ENCODE assay signal across 12 mouse cellular contexts in genomic region chr11:88765635-88766034, GRCm38 (mm10). TPM values are rescaled to one million over a fixed set of nuclear protein-coding genes. Genes with fewer than 3 reads are reported as not detected.
DNase-seq lines count a peak whose midpoint lies in the region; ATAC-seq and TF ChIP-seq lines count a peak whose summit lies in the region.
"Had no signal": no experiment of that assay in that cellular context is flagged by ENCODE, and none has a peak within 500 bp of the region (broad histone marks: within the 10 kb centered on the region; RNA-seq: fewer than 3 reads in every experiment).

No protein-coding gene starts in this region.

- peaks cover 8% of the 10 kb centered on the region for H3K27me3 ChIP-seq in CH12.LX (replicated peaks)
- no peaks in the 10 kb centered on the region for H3K27me3 ChIP-seq in embryonic facial prominence, embryonic 14.5 days (replicated peaks; ENCODE audit: control insufficient read depth, insufficient read depth, low read length)
- H3K27me3 ChIP-seq in limb, embryonic 10.5 days (ENCODE audit: low read depth, poor library complexity, severe bottlenecking): no peaks in the 10 kb centered on the region

- no peak overlapping the region for H3K4me3 ChIP-seq in CH12.LX (replicated peaks in 1 of 3; ENCODE audit: low read depth in 2 of 3, low read length in 2 of 3, poor library complexity in 1 of 3)
- H3K4me3 ChIP-seq in embryonic facial prominence, embryonic 14.5 days (ENCODE audit: low read depth, low read length): no peak overlapping the region
- peak overlapping the region; percentile 4; the same call in 1 of the 2 replicates for H3K4me3 ChIP-seq in limb, embryonic 10.5 days

- H3K4me2 ChIP-seq in CH12.LX (ENCODE audit: insufficient read depth, low read depth, poor library complexity, severe bottlenecking): peak overlapping the region; percentile 41
- 0 out of 2 replicates have a peak overlapping the region, but pooled peaks have one; percentile 13 for H3K4me2 ChIP-seq in embryonic facial prominence, embryonic 14.5 days (ENCODE audit: low read depth, low read length)

- peaks cover 18% of the 10 kb centered on the region for H3K9me3 ChIP-seq in CH12.LX (replicated peaks; ENCODE audit: low read length)
- H3K9me3 ChIP-seq in embryonic facial prominence, embryonic 14.5 days (ENCODE audit: control insufficient read depth, low read length): no peaks in the 10 kb centered on the region
- H3K9me3 ChIP-seq in limb, embryonic 10.5 days (replicated peaks): no peaks in the 10 kb centered on the region

- no peak for TF ChIP-seq EP300 in CH12.LX (IDR thresholded peaks at IDR 0.05; ENCODE audit: low read length)

- peak; percentile 4 for DNase-seq in heart, adult 8-10 months (ENCODE audit: low spot score)
- no peak for DNase-seq in heart, postnatal 14 days
- no peak for DNase-seq in CH12.LX (ENCODE audit: extremely low read depth)
- DNase-seq in embryonic facial prominence, embryonic 14.5 days (ENCODE audit: low spot score): no peak
- DNase-seq in limb, embryonic 10.5 days (ENCODE audit: low spot score): no peak
- no peak for DNase-seq in left cerebral cortex, postnatal 10 days (ENCODE audit: extremely low spot score in 1 of 2, low spot score in 2 of 2)
- DNase-seq: cerebellum, adult 9-10 months; forebrain, postnatal 0 days; kidney, adult 18-20 months; liver, postnatal 0 days; thymus, postnatal 25 days had no signal

- H3K9ac ChIP-seq in CH12.LX (ENCODE audit: insufficient read depth, low read depth): no peak overlapping the region
- no peak overlapping the region for H3K9ac ChIP-seq in embryonic facial prominence, embryonic 14.5 days (ENCODE audit: low read depth, low read length)
- H3K9ac ChIP-seq: forebrain, postnatal 0 days; liver, postnatal 0 days had no signal

- no peak for TF ChIP-seq CTCF in CH12.LX (conservative IDR thresholded peaks at IDR 0.05 in 1 of 2, IDR thresholded peaks at IDR 0.05 in 1 of 2; ENCODE audit: low read depth in 2 of 2, low read length in 2 of 2)

- no peak overlapping the region for H3K27ac ChIP-seq in CH12.LX (ENCODE audit: insufficient read depth, low read depth)
- peak overlapping the region; percentile 65 for H3K27ac ChIP-seq in embryonic facial prominence, embryonic 14.5 days (replicated peaks; ENCODE audit: low read depth, low read length)
- peak overlapping the region; percentile 53; the same call in 1 of the 2 replicates for H3K27ac ChIP-seq in limb, embryonic 10.5 days

- no peak for TF ChIP-seq RAD21 in CH12.LX (IDR thresholded peaks at IDR 0.05; ENCODE audit: low read depth, low read length)

- H3K36me3 ChIP-seq in CH12.LX (replicated peaks in 1 of 2; ENCODE audit: control insufficient read depth in 1 of 2, insufficient read depth in 1 of 2, low read length in 1 of 2): no peaks in the 10 kb centered on the region
- no peaks in the 10 kb centered on the region for H3K36me3 ChIP-seq in embryonic facial prominence, embryonic 14.5 days (ENCODE audit: control insufficient read depth, insufficient read depth, low read length)
- no peaks in the 10 kb centered on the region for H3K36me3 ChIP-seq in limb, embryonic 10.5 days

- 33% methylated on average over 7 of the region's 7 CpGs for WGBS in embryonic facial prominence, embryonic 14.5 days
- WGBS in limb, embryonic 10.5 days: 43% methylated on average over 7 of the region's 7 CpGs

- no peaks in the 10 kb centered on the region for H3K79me2 ChIP-seq in CH12.LX (replicated peaks; ENCODE audit: control insufficient read depth, extremely low read depth, insufficient read depth, poor library complexity, severe bottlenecking)

- in situ Hi-C loops in CH12.LX (cut with MboI; ENCODE audit: low pct_ligation_motif_present, low pct_unique_long_range_greater_than_20kb, low sequenced_read_pairs): no loop called here

- no peak for TF ChIP-seq POLR2A in CH12.LX (IDR thresholded peaks at IDR 0.05; ENCODE audit: low read depth, low read length)

- dilution Hi-C loops in CH12.LX (cut with MboI; ENCODE audit: extremely low pct_ligation_motif_present, extremely low pct_unique_long_range_greater_than_20kb, low sequenced_read_pairs): no loop called here

- ATAC-seq in embryonic facial prominence, embryonic 14.5 days (ENCODE audit: low read depth): 0 out of 2 replicates have a peak, but pooled peaks have one; percentile 13
- no peak for ATAC-seq in erythroblast, adult 5-6 weeks (replicated peaks; ENCODE audit: low FRiP score, poor library complexity, severe bottlenecking)
- ATAC-seq: forebrain, postnatal 0 days; liver, postnatal 0 days had no signal

- intact Hi-C loops in heart, postnatal 14 days (cut with DNase I): no loop called here
- intact Hi-C loops in left cerebral cortex, postnatal 10 days (cut with DNase I): no loop called here

- no peaks in the 10 kb centered on the region for H3K4me1 ChIP-seq in CH12.LX (ENCODE audit: control insufficient read depth in 1 of 2, insufficient read depth in 2 of 2)
- peaks cover 5% of the 10 kb centered on the region; the same call in 1 of the 2 replicates for H3K4me1 ChIP-seq in embryonic facial prominence, embryonic 14.5 days (ENCODE audit: control insufficient read depth, insufficient read depth, low read length)
- H3K4me1 ChIP-seq in limb, embryonic 10.5 days: peaks cover 21% of the 10 kb centered on the region; the same call in 1 of the 2 replicates

TF ChIP-seq in CH12.LX, 34 proteins besides CTCF, POLR2A, EP300 and RAD21:
- TF ChIP-seq ZMIZ1 (IDR thresholded peaks at IDR 0.05; ENCODE audit: low read depth, low read length) (no peak), IRF4 (IDR thresholded peaks at IDR 0.05; ENCODE audit: low read depth, low read length) (no peak), JUN (IDR thresholded peaks at IDR 0.05; ENCODE audit: insufficient read depth, low read depth, low read length) (no peak), USF1 (IDR thresholded peaks at IDR 0.05; ENCODE audit: low read depth, low read length) (no peak), TCF12 (IDR thresholded peaks at IDR 0.05; ENCODE audit: low read depth, low read length) (no peak), MYC (IDR thresholded peaks at IDR 0.05; ENCODE audit: low read depth, low read length) (no peak), MAX (IDR thresholded peaks at IDR 0.05; ENCODE audit: low read length) (no peak), KAT2A (IDR thresholded peaks at IDR 0.05; ENCODE audit: insufficient replicate concordance, low read length) (no peak), POLR2AphosphoS2 (IDR thresholded peaks at IDR 0.05; ENCODE audit: low read depth, low read length) (no peak), MXI1 (IDR thresholded peaks at IDR 0.05; ENCODE audit: low read depth, low read length) (no peak), USF2 (conservative IDR thresholded peaks at IDR 0.05; ENCODE audit: low read depth, low read length) (no peak), TBP (conservative IDR thresholded peaks at IDR 0.05; ENCODE audit: low read depth, low read length) (no peak), CHD2 (IDR thresholded peaks at IDR 0.05; ENCODE audit: low read length) (no peak), NRF1 (IDR thresholded peaks at IDR 0.05; ENCODE audit: low read depth, low read length) (no peak), SMC3 (IDR thresholded peaks at IDR 0.05; ENCODE audit: low read depth, low read length) (no peak)

RNA-seq across cellular contexts. Expression of gene Msi2, which starts 47.3 kb away (rescaled TPM):
- 100 to 1,000 TPM; 206 to 216 (median 210) TPM for total RNA-seq in heart, adult 8-10 months (2022)
- 100 to 1,000 TPM; 196 to 206 TPM for total RNA-seq in heart, postnatal 14 days (2021)
- total RNA-seq in CH12.LX (2012; rRNA removed): 46.3 and 52.6 TPM in 2 replicates
- total RNA-seq in CH12.LX (2014; rRNA removed): 73.1 and 76.2 TPM in 2 replicates
- polyA plus RNA-seq in CH12.LX (2012; ENCODE audit: insufficient read length, low read depth): 33.7 and 40.3 TPM in 2 replicates
- polyA plus RNA-seq in embryonic facial prominence, embryonic 14.5 days (2014; fragmentation: Nextera tagmentation; extraction: Ambion mirVana): 15.2 and 15.9 TPM in 2 replicates
- polyA plus RNA-seq in limb, embryonic 10.5 days (2016; fragmentation: Nextera tagmentation; extraction: Ambion mirVana): 16.8 and 18.1 TPM in 2 replicates
- total RNA-seq in left cerebral cortex, postnatal 10 days (2021): 10 to 100 TPM; 75.5 to 87.5 TPM
- total RNA-seq in erythroblast, adult 5-6 weeks (2015; ENCODE audit: low replicate concordance): 6.5 and 10.2 TPM in 2 replicates
- 8.6 and 13.9 TPM in 2 replicates for total RNA-seq in erythroblast, adult 5-6 weeks (2017; ENCODE audit: low replicate concordance)
